Mouse (Mus musculus) layer of hippocampus, adult 8-10 months (tissue): ENCODE measurements around the gene Katnbl1. TPM values are rescaled to one million over a fixed set of nuclear protein-coding genes. Genes with fewer than 3 reads are reported as not detected.

Experiments used
- DNase-seq, 2 experiments: peaks; one replicate each; pipeline ENCODE4 v3.0.0; 2022; ENCODE audit warnings: low spot score in 2 of 2
- total RNA-seq, 4 experiments: library from RNA; stranded (reverse); gene quantifications; 2 replicates each; pipeline ENCODE4 v1.2.4; 2022

Gene Katnbl1
- 10 to 100 TPM; 10.6 to 14.5 (median 11.1) TPM for total RNA-seq

DNA sequence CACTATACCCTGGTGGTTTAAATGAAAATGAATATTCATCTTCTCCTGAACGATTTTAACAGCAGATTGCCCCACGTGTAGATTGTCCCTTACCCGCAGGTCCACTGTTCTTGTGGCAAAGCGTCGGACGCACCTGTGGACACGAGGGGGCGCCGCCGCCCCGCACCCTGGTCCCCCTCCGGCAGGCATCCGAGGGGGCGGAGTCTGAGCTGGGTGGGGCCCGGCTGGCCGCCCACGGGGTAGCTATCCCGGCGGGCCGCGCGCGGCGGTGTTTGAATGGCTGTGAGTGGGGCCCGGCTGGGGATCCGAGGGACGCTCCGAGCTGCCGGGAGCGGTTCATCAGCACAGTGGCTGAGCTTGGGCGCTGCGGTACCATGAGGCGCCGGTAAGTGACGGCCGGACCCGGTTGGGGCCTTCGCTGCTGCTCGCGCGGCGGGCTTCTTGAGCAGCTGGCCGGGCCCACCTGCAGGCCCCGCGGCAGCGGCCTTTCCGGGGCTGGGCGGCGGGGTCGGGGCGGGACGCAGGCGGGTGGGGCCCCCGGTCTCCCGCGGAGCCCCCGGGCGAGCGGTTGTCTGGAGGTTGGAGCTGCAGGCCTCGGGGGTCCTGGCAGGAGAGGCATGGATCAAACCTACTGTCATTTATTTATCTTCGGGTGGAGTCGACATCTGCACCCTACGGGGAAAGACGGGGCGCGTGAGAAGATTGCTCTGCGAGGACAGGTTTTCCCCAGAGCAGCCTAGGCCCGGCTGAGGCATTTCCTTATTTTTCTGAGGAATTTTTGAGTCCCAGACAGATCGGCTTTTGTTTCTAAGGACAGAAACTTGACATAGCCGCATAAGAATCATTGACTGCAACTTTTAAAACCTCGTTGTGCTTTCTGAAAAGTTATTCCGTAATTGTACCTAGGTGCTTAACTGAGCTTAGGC lies at the start of gene Katnbl1:
TSS of gene Katnbl1 (plus strand) at position 239 of the 926 bp plus-strand sequence.
- DNase-seq = peak; percentile 72 to 86

DNA sequence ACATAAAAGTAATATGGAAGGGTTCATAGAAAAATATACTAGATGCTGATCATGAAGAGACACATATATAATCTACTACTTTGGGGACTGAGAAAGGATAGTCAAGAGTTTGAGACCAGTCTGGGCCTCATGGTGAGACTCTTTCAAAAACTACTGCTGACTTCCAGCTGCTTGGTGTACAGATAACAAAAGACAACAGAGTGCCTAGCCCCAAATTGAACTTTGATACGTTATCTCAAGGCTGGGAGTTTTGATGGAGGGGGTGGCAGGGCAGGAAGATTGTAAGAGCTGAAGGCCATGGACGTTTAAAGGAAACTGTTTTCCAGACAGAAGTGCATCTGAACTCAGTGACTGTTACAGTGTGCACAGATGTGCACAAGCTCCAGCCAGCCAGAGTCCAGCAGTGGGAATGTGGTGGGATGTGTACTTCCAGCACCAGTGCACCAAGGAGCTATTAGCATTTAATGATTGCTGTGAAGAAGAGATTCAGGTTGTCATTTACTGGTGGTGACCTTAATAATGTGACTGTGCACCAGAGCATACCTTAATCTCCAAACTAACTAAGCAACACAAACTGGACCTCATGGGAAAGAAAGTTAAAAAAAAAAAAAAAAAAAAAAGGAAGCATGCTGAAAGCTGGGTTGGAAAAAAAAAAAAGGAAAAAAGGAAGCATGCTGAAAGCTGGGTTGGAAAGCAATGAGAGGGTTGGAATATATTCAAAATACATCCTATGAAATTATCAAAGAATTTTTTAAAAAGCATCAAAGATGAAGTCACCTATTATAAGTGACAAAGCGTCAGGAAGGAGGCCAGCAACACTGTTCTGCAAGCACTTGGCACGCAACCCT lies 46.7 kb upstream of the Katnbl1 start:
- DNase-seq = no peak

DNA sequence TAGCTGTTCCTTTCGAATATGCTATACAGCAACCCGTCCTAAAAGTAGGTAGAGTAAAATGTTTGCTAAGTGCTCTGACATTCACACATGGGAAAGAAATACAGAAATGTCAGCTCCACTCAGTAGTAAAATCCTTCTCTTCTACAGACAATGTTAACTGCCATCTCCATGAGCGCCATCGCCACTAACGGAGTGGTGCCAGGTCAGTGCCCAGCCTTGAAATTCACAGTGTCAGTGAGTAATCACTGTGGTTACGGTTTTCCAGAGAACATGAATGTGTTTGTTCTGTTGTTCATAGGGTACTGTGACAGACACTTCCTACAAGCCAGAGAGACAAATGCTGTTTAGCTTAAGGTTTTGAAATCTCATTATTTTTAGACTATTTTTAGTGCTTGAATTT lies 41.8 kb upstream of the Katnbl1 start:
- no peak for DNase-seq

DNA sequence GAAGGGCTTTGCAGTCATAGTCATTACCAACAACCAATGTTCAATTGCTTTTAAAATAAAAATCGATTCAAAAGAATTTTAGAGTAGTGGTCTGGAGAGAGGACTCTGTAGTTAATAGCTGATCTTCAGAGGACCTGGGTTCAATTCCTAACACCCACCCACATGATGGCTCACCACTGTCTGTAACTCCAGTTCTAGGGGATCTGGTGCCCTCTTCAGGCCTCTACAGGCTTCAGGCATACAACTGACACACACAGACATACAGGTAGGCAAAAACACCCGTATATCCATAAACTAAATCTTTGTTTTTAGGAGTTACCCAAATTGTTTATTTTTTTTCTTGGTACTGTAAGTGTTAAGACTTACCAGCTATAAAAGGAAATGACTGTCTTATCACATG lies 39.3 kb upstream of the Katnbl1 start:
- no peak for DNase-seq

DNA sequence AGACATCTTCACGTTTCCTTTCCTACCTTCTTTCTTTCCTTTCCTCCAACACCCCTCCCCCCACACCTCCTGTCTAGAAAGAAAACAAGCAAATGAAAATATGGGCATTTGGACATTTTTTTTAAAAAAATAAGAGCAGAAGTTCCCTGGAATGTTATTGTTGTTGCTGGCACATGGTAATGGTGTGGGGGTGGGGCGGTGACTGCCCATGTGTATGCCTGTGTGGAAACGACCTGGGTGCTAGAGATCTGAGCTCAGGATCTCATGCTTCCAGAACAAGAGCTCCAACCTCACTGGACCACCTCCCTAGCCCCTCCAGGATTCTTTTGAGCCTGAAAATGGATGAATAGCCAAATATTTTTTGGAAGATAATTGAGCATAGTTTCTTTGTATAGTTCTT lies 37.9 kb upstream of the Katnbl1 start:
- no peak for DNase-seq

DNA sequence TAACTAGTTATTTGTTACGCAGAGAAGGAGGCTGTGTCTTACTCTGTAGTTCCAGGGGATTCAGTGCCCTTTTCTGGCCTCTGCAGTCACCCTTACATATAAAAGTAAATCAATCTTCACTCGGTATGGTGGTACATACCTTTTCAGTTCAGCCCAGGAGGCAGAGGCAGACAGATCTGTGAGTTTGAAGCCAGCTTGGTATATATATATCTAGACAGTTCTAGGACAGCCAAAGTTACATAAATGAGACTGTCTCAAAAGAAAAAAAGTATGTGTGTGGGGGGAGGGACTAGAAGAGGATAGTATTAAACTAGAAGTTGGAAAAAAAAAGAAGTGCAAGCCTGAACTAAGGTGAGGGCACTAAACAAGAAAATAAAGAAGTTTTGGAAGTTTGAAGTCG lies 30.8 kb upstream of the Katnbl1 start:
- no peak for DNase-seq

DNA sequence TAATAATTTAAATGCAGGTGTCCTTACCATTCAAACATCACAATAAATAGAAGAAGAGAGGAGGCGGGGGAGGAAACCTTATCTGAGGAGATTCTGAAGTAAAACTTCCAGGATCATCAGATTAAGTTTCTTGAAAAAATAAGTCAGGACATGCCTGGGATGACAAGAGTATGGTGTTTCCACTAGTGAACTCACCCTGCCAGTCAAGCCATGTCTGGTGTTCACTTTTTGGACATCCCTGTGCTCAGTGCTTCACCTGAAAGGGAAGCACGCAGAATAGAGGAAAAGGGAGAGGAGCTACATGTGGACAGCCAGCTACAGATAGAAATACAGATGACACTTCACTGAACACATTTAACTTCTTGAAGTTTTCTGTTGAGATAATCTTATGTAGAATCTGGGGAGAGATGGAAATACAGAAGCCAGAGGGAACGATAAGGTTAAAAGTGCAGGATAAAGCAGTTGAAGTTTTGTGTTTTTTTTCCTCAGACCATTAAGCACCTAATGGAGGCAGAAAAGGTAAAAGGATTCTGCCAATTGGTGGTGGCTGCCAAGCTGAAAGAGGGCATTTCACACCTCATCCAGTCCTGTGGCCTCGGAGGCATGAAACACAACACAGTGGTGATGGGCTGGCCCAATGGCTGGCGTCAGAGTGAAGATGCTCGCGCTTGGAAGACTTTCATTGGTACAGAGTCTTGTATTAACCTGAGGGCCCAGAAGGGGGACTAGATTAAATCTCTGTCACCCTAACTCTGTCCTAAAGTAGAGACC lies 25.1 kb upstream of the Katnbl1 start:
- DNase-seq = no peak

DNA sequence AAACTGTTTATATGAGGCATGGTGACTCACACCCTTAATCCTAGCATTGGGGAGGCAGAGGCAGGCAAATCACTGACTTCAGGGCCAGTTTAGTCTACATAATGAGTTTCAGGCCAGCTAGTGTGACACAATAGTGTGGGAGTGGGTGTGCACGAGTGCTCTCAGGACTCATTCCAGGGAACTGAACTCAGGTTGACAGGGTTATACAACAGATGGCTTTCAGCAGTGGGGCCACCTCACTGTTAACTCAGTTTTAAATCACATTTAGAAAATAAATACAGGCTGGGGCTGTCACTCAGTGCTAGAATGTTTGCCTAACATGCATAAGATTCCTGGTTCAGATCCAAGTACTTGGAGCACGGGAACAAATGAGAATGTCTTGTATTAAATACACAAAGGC lies 19.4 kb upstream of the Katnbl1 start:
- DNase-seq = no peak

DNA sequence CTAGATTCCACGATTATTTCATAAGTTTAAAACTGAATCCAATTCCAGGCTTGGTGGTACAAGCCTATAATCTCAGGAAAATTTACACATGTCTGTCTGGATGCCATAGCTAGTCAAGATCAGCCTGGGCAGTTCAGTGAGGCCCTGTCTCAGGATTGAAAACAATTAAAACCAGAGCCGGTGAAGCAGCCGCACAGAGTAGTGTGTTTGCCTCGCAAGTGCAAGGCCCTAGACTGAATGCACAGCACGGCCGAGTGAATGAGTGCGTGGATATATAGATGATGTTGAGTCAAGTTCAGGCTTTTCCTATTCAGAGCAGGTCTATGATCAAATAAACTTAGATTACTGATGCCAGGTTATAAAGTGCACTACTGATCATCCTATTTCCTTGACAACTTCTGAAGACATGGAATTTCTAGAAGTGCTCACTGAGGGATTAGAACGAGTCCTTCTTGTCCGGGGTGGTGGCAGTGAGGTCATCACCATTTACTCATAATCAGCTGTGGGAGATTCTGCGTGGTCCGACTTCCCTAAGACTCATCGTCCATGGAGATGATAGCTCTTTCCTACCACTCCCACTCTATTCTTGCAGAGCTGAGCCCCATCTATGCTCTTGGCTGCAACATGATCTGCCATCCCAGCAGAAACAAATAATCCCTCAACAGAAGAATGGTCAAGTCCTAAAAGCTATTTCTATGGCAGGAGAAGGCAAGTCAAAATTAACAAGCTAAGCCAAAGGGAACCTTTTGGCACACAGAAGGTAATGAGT lies 18.8 kb upstream of the Katnbl1 start:
- no peak for DNase-seq

DNA sequence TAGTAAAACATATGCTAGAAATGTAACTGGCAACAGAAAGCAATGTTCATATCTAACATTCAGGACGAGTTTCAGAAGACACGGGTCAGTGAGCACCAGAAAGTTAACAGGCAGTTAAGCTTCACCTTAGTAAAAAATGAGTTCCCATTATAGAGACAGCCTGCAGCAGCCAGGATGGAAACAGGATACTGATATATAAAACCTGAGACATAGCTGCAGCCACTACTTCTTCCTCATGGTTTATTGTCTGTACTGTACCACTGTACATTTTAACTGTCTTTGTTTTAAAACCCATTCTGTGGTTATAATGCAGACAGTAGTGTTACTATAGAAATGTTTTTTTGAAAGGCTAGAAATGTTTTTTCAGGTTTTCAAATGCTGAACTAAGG lies 18.2 kb upstream of the Katnbl1 start:
- DNase-seq = no peak

DNA sequence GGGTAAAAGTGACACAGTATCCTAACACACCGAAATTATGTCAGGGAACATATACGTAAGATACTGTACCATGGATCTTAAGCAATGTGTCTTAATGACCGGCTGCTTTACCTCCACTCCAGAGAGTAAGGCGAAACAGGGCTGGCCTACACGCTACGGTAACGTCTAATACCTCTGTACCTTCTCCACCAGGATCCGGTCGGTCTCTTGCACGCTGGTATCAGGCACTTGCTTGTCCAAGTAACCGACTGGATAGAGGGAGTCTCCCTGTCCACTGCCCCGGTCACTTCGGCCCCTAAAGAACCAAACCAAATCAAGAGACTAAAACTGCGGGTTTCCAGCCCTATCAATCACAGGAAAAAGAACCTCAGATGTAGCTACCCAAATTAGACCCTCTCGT lies 11.8 kb upstream of the Katnbl1 start:
- no peak for DNase-seq

DNA sequence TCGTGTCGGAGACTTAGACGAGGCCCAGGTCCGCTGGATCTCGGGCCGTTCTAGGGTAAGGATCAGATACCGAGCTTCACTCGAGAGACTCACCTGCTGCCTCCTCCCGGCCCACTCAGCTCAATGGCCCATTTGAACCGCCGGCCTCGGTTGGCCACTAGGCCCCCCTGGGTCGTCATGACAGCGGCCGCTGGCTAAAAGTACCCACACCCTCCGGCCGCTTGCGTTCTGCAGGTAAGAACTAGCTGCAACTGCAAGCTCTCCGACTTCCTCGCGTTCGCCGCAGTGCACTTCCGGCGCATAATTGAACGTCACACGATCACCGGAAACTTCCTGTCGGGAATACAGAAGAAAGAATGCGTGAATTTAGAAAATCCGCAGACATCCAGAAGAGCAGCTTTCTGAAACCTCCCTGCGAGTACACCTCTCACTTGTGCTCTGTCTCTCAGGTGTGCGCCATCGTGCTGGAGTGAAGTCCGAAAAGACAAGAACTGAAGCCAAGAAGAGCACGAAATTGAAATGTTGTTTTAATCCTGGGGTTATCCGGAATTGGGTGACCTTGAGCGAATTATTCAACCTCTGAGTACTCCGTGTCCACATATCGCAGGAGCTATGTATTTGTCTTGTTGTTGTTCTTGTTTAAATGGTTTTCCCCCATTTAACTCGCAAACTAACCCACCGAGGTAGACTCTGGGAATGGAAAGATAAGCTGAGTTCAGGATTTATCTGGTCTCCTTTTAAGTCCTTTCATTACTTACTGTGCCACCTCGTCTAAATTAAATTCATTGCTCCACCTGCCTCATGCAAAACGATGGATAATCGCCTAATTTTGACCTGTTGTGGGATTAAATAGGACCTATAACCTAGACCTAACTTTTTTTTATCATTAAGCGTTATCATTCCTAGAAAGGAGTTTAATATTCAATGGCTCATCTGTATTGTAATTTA lies 11.0 kb upstream of the Katnbl1 start, which contains the start of gene Emc4:
TSS of gene Emc4 (minus strand) at position 302 of the 948 bp plus-strand sequence.
- DNase-seq = peak; percentile 86 to 91

DNA sequence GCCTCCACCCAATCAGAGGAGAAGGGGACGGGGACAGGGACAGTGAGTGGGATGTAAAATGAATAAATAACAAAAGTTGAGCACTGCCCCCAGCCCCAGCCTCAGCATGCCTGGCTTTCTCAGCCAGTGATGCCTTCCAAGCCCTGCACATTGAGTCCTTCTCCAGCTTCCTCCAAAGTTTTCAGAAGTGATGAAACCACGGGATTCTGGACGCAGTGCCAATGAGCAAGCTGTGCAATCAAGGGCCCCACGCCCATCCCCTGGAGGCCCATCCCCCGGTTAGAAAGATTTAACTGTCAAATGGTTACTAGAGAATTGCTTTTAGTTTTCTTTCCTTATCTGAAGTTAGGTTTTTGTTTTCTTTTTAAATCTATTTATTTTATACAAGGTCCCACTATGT lies 9.1 kb upstream of the Katnbl1 start:
- no peak for DNase-seq

DNA sequence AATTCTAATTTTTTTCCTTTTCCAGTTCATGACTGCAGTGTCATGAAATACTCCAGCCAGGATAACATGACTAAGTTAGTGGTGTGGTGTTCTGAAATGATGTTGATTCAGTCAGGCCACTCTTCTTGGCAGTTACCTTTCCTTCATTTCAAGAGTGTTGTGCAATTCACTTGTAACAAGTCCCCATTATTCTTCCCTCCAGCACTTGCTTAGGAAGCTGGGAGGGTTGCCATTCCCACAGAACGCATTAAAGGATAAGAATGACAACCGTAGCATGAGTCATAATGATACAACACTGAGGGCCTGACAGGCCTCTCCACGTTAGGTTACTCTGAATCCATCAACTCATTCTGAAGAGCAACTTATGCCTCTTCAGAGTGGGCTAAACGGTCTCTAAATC lies 5.9 kb upstream of the Katnbl1 start:
- no peak for DNase-seq

DNA sequence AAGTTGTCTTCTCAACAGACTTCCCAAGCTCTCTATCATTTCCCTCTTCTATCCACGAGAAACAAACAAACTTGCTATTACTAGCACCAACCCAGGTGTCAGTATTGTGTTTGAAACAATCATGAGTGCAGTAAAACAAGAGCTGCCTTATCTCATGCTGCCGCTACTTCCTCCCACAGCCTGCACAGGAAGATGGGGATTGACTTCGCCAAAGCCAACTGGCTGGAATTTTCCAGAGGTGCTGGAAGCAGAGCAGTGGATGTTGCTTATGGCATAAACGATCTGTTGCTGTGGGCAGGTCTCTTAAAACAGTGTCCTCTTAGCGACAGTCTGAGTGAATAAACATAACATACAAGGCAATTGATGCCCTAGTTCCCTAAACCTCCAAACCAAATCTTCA lies 4.4 kb upstream of the Katnbl1 start:
- DNase-seq = no peak

DNA sequence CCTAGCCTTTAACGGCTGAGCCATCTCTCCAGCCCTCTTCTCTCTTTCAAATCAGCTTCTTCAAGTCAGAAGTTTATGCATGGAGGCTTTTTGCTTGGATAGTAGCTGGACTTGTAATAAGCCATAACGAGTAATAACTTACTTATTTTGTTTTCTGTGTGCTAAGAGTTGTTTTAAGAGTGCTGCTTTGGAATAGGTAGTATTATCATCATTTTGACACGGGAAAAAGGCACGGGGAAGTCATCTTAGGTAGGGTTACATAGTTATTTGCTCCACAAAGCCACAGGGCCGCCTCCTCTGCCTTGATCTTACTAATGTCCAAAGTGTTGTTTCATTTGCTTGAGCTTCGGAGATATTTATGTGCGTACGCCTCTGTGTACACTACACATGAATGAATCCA lies 1.1 kb downstream of the Katnbl1 start:
- no peak for DNase-seq

DNA sequence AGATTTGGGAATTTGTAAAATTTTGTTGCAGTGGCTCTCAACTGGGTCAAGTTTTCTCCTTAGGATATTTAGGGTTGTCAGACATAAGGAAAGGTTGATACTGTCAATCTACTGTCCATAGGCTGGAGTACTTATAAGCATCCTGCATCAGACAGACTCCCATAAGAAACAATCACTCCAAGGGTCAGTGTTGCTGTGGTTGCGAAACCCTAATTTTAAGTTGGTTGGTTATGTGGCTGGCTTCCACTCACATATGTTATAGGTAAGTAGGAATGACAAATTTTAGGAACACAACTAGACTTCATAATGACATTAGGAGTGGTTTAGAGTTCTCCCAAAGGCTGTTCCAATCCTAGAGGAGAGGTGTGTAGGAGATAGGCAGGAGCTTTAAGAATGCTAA lies 2.2 kb downstream of the Katnbl1 start:
- no peak for DNase-seq

DNA sequence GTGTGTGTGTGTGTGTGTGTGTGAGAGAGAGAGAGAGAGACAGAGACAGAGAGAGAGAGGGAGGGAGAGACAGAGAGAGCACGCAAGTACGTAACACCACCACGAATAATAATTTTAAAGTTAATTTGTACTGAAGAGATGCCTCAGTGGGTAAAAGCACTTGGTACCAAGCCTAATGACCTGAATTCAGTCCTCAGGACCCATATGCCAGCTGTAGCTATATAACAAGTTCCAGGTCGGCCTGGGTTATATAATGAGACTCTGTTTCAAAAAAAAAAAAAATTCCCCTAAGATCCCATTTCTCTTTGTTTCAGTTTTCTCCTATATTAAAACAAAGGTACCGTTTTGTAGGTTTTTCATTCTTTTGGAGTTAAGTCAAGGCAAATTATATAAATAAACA lies 11.8 kb downstream of the Katnbl1 start:
- no peak for DNase-seq

DNA sequence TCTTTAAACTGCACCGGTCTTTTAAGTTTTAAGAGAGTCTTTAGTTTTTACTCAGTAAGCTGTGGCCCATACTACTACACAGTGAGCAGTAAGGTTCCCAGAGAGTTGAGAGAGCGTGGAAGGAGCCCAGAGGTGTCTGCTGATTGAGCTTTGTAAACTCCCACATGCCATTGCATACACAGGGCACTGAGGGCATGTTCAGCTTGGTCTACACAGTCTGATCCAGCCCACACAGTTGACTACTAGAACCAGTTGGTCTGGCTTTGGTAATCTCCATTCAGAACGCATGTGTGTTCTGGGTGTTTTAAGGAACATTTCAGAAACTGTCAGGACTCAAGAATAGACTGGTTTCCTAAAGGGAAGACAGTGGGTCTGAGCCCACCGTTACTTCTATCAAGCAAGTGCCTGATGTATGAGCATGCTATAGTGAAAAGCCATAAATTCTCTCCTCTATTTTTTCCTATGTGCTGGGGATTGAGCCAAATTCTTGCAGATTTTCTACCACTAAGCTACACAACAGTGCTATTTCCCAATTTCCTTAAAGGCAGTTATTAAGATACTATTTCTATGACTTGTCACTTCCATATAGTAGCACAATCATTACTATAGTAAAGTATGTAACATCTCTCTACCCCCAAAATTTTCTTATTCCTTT lies 12.5 kb downstream of the Katnbl1 start:
- no peak for DNase-seq
